Mouse (Mus musculus): ENCODE results near the gene Cby3.

- no peak for TF ChIP-seq POLR2A (IDR thresholded peaks at IDR 0.05; ENCODE audit: low read depth, low read length)
- no peak for TF ChIP-seq CTCF (IDR thresholded peaks at IDR 0.05; ENCODE audit: borderline replicate concordance, insufficient read depth, low read length)
Measured at GRCm38 (mm10) chr11:50396766-50397307, 42.6 kb downstream of the Cby3 start.
